Mouse (Mus musculus) large intestine, adult 2 months (tissue): ENCODE results near the gene Gm49383. TPM values are rescaled to one million over a fixed set of nuclear protein-coding genes. Genes with fewer than 3 reads are reported as not detected.
A peak's percentile ranks its signal among the peaks of the same experiment; 100 is the strongest.

ENCODE experiments used
- DNase-seq: peaks from one replicate; pipeline ENCODE4 v3.0.0-alpha.2; 2012; ENCODE audit warnings: low read depth, low spot score
- WGBS: fragments of 180-500 bp; shearing (Covaris S2); methylation state at CpG from one replicate; pipeline ENCODE4 v1.1.7; 2018; 5-methylcytosine and 5-hydroxymethylcytosine counted together
- polyA plus RNA-seq: library from polyadenylated mRNA; depleted of rRNA; stranded (reverse); fragments of >200 nt; gene quantifications from 2 replicates; pipeline ENCODE4 v1.2.3, GENCODE M21; 2012; rRNA removed

Gene Gm49383
- polyA plus RNA-seq = 3.3 and 3.6 TPM in 2 replicates

DNA sequence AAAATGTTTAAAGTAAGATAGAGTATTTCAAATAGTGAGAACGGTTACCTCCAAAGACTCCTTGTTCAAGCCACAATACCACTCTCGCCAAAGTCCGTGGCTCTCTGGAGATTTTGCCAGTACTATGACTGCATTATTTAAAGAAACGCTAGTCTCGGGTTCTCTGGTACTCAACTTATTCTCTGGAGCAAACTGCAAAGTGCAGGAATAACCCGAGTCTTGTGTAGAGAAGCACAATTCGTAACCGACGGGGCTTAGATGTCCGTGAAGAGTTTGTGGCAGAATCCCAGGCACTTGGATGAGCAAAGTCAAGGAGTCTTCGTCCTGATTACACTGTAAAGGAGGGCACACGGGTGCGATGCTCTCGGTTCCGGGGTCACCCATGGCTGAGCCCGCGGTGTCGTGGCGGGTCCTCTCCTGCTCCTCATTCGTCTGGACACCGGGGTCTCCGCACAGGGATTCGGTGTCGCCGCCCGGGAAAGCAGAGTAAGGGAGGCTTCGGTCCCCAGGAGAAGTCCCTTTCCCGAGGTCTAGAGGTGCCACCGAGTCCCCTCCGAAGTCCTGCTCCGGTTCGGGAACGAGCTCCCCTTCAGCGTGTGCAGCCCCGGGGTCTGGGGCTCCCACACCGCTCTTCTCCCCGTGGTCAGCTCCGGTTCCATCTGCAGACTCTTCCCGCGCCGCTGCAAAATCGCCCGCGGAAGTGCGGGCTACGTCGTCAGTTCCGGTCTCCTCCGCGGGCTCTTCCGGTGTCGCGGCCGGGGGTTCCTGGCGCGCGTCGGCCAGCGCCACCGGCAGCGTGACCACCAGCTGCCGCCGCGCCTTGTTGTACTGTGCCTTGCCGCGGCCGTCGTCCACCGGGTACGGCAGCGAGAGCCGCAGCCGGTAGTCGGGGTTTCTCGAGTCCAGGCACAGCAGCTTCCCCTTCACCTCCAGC is at the start of gene Gm49383:
Gene Gm49383, minus strand, starts transcription at position 661 of the 934 bp plus-strand sequence.
- WGBS = under 1% methylated on average over 75 of the region's 75 CpGs
- DNase-seq = no peak

- WGBS = under 1% methylated on average over 64 of the region's 64 CpGs
- DNase-seq = no peak
Measured at GRCm38 (mm10) chr12:69241771-69242431, 45.0 kb upstream of the Gm49383 start.

GRCm38 (mm10) chr12:69241405-69241770 is 44.5 kb upstream of the Gm49383 start:
- DNase-seq = no peak
- 0% methylated on average over 3 of the region's 3 CpGs for WGBS

- no peak for DNase-seq
- 80% methylated on average over 6 of the region's 6 CpGs for WGBS
Measured at GRCm38 (mm10) chr12:69240876-69241275, 44.0 kb upstream of the Gm49383 start, which contains the start of gene Klhdc1. Klhdc1 (plus strand) TSS chr12:69241176.

DNA sequence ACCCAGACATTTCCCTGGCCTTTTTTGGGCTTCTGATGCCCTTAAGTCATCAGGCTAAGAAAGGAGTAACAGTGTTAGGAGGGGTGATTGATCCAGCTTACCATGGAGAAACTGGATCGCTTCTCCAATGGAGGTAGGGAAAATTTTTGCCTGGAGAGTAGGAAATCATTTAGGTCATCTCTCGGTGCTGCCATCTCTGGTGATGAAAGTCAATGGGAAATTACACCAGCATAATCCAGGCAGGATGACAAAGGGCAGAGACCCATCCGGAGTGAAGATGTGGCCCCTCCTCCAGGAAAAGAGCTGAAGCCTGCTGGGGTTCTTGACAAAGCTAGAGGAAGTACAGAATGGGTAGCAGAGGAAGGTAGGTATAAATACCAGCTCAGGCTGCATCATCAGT is 41.4 kb upstream of the Gm49383 start:
- no peak for DNase-seq
- WGBS = 27% methylated on average over 3 of the region's 3 CpGs

DNA sequence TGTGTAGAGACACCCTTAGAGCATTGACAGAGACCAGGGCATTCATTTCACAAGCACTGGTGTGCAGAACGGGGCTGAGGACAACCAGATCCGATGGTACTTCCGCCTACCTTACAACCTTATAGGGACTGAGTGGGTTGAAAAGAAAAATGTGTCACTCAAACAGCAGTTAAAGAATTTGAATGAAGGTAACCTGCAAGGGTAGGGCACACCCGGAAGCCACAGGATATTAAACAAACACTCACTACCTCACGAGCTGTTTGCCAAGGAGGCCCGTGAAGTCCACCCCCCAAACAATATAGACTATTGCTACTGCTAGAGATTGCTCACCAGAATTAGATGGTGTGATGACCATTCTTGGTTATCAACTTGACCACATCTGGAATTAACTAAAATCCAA is 38.9 kb upstream of the Gm49383 start:
- 39% methylated on average over 6 of the region's 6 CpGs for WGBS
- no peak for DNase-seq

DNA sequence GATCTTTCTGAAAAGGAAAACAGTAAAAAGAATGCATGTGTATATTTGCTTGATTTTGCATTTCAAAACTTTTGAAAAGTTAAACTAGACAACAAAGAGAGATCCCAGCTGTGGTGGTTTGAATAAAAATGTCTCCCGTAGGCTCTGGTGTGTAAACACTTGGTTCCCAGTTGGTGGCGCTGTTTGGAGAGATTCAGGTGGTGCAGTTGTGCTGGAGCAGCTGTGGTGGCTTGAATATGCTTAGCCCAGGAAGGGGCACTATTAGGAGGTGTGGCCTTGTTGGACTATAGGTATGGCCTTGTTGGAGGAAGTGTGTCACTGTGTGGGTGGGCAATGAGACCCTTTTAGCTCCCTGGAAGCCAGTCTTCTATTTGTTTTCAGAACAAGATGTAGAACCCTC is 32.3 kb upstream of the Gm49383 start:
- WGBS = 67% methylated on average over 2 of the region's 2 CpGs
- no peak for DNase-seq

GRCm38 (mm10) chr12:69227776-69228466 is 31.0 kb upstream of the Gm49383 start, which contains the start of gene Pole2:
Pole2 (minus strand) TSS chr12:69228195.
- under 1% methylated on average over 37 of the region's 37 CpGs for WGBS
- peak; percentile 44 for DNase-seq

DNA sequence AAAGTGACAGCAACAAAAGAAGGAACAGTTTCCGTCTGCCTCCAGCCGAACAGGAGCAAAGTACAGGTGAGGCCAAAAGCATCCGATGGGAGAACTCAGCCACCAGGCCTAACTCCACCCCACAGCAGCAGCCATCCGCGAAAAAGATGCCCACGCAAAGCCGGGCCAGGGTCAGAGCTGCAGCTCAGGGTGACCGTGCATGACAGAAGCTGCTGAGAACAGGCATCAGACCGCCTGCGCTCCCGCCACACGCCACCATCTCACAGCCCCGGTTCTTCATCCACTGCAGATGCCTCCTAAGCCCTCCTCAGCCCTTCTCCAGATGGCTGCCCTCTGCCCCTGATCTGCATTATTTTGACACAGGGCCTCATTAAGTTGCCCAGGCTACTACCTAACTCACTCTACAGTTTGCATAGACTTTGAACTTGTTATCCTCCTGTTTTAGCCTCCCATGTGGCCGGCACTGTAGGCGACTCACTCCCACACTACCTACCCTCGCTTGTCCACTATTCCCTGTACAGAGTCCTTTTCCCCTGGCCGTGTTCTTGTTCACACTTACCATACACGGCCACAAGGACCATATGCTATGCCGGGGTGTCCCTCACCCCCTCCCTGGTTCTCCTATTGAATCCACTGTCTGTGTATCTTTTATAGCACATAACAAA is 23.8 kb upstream of the Gm49383 start:
- no peak for DNase-seq
- WGBS = 87% methylated on average over 19 of the region's 19 CpGs

DNA sequence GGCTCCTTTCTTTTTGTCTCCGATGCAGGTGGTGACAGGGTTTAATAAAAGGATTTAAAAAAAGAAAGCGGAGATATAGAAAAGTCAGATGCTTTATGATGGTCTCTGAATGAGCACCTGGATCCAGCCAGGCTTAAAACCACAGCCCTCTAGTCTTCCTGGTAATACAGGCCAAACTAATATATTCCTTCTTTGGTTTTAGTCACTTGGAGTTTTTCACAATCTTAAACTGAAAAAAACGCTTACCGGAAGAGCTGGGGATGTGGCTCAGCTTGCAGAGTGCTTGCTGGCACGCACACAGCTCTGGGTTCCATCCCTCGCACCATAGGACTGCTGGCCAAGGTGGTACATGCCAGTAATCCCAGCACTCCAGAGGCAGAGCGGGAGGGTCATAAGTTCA is 19.7 kb upstream of the Gm49383 start:
- 93% methylated on average over 7 of the region's 7 CpGs for WGBS
- no peak for DNase-seq

DNA sequence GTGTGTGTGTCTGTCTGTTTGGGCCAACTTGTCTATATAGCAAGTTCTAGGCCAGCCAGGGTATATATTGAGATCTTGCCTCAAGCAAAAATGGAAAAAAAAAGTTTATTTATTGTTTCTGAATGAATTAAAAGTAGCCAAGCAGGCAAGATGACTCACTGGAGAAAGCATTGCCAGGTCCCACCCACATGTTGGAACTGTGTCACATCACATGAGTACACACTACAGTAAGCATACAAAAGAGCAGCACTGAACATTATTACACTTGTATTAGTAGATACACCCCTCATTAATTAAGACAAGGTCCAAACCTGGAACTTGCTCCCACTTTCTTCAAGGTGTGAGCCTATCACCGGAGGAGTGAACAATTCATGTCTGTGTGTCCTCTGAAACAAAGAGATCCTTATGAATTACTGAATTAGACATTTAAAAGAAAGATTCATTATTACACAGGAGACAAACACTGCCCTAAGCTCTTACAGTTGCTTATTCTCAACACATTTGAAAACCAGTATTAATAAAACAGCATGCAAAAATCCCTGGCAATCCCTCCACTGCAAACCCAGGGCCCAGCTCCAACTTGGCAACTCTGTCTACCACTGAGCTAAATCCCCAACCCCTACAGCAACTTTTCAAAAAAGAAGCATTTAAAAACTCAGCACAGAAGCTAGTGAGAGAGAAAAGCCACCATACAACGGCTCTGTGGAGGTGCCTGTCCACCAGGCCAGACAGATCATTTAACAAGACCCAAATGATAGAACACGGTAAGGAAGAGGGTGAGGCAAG is 18.3 kb upstream of the Gm49383 start:
- no peak for DNase-seq
- 78% methylated on average over 3 of the region's 3 CpGs for WGBS

DNA sequence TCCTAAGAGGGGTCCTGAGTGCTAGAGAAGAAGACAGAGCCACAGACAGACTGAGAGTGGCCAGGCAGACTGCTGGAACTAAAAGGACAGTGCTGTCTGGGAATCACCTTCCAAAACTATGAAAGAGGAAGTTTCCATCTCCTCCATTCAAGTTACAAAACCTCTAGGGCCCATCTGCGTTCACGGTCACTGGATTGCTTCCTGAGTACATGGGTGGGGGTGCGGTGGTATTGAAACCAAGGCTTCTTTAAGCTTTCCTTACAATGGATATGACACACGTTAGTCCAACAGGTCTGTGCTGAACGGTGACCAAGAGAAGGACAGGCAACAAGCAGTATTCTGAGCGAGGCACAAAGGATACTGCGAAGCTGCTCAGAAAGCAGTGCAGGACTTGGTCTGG is 17.5 kb upstream of the Gm49383 start:
- DNase-seq = no peak
- 87% methylated on average over 7 of the region's 7 CpGs for WGBS

DNA sequence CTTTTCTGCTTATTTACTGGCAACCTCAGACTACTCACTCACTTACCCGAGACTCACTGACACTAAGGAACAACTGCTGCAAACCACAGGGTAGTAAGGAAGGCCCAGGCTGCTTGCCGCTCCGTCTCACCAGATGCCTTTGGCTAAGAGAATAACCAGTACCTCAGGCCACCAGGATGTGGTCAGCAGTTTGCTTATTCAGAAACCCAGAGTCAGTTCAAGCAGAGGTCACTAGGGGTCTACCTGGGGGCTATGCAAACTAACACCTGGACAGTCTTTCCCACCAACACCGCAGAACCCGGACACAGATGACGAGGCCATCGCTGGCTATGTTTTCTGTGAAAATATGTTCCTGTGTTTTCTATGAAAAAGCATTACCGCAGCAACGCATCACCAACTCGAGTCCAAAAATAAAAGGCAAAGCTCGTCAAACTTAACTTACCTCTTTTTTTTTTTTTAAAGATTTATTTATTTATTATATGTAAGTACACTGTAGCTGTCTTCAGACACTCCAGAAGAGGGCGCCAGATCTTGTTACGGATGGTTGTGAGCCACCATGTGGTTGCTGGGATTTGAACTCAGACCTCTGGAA is 16.4 kb upstream of the Gm49383 start:
- DNase-seq = no peak
- WGBS = 90% methylated on average over 13 of the region's 13 CpGs

DNA sequence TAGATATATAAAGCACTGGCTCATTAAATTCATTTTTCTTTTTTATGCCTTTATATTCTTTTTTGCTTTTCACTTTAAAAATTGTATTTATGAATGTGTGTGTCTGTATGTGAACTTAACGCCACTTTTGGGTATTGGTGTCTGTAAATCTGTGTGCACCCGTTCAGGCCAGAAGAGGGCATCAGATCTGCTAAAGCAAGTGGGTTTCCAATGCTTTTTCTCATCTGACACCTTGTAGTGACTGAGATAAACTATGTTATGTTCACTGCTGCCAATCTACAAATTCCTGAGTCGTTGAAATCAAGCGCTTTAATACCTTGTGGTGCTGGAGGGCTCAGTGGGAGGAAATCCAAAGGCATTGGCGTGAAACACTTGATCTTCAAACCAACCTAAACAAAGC is 14.2 kb upstream of the Gm49383 start:
- 72% methylated on average over 5 of the region's 5 CpGs for WGBS
- DNase-seq = no peak

DNA sequence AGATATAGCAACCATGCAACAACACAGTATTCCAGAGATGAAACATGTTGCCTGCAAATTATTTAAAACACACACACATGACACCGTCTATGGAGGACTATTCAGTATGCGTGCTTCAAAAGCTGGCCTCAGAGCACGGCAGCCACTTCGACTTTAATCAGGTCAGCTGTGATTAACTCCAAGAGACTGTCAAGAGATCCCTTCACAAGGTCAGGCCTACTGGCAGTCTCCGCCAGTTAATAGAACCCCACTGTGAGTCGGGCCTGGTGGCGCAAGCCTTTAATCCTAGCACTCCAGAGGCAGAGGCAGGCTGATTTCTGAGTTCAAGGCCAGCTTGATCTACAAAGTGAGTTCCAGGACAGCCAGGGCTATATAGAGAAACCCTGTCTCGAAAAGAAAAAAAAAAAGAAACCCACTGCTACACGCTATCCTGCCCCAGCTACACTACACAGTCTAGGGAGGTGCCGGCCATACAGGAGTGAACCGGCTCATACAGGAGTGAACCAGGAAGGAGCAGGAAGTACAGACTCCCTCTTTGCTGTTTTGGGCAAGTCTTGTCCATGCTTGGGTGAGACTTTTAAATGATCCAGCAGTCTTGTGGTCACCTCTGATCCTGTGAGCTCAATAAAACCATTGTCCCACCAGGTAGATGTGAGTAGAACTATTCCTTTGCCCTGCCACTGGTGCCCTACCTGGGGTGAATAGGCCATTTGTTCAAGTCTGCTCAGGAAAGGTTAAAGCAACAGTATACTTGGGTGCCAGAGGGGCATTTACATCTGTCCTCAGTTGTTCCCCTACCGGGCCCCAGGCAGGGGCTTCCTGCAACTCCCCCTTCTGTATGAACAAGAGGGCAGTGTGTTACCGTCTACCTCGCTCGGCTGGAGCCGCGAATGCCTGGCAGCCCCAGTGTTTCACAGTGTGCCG is 13.4 kb upstream of the Gm49383 start:
- no peak for DNase-seq
- WGBS = 93% methylated on average over 18 of the region's 18 CpGs

- 94% methylated on average over 2 of the region's 2 CpGs for WGBS
- no peak for DNase-seq
Measured at GRCm38 (mm10) chr12:69208520-69208919, 11.6 kb upstream of the Gm49383 start.

DNA sequence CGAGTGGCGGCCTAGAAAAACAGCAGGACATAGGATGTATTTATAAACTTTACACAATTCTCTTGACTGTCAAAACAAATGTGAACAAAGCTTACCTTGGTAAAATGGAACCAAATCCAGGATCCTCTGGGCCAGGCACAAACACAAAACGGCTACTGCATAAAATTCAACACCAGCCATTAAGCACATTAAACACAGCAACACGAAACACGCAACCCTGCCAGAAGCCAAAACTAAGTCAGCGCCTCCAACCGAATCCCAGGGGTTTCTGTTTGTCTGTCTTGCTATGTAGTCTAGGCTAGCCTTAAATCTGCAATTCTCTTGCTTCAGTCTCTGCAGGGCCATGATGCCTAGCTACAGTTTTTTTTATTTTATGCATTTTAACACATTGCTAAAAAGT is 11.0 kb upstream of the Gm49383 start:
- 94% methylated on average over 7 of the region's 7 CpGs for WGBS
- DNase-seq = no peak

GRCm38 (mm10) chr12:69207396-69207795 is 10.5 kb upstream of the Gm49383 start:
- WGBS = 94% methylated on average over 8 of the region's 8 CpGs
- DNase-seq = no peak
